Mouse (Mus musculus) adrenal gland, postnatal 25 days (tissue): ENCODE results near the gene Cblc. TPM values are rescaled to one million over a fixed set of nuclear protein-coding genes. Genes with fewer than 3 reads are reported as not detected.

Source experiments
- DNase-seq: peaks from one replicate; pipeline ENCODE4 v3.0.0; 2021; ENCODE audit warnings: mixed read lengths
- total RNA-seq: library from RNA; stranded (reverse); gene quantifications from 2 replicates; pipeline ENCODE4 v1.2.3, GENCODE M21; 2021

Cblc gene
- total RNA-seq, 1 experiment from 2014 or later: 0.55 TPM

GRCm38 (mm10) chr7:19750217-19751069 lies 46.2 kb downstream of the Cblc start, which contains the start of gene Nectin2:
Gene Nectin2, minus strand, starts transcription at chr7:19750483.
- DNase-seq: peak; percentile 93

- DNase-seq: peak; percentile 98
Observed at GRCm38 (mm10) chr7:19749389-19750216, 47.0 kb downstream of the Cblc start.

- no peak for DNase-seq
Observed at GRCm38 (mm10) chr7:19748219-19749195, 48.1 kb downstream of the Cblc start.

DNA sequence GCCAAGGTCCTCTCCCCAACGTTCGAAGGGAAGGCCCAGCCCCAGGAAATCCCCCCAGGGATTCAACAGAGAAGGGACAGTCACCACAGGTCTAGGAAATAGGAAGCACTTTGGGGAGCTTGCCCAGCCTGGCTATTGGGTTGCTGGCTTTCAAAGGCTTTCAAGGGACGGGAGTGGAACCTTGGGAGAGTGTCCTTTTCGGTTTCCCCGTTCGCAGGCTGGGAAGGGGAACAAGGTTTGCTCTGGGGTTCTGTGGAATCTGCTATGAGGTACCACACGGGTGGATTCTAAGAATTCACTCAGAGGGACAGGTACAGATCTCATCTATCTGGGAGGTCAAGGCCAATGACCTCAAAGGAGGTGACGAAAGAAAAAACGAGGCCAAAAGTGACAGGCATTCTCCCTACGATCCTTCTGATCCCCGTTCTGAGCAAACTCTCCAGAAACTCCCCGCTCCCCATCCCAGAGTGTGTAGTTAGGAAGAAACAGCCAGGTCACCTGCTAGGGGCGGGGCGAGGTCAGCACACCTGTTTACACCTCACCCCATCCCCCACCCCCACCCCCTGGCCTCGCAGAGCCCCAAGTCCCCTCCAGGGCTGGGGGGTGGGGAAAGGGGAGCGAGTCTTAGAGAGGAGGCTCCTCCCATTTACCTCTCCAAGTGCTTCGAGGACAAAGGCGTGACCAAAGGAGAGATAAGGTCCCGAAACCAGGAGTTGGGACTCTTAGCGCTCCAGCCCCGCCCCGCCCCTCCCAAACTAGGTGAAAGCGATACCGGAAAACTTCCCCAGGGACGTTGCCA lies 49.0 kb downstream of the Cblc start:
- DNase-seq: peak; percentile 20

DNA sequence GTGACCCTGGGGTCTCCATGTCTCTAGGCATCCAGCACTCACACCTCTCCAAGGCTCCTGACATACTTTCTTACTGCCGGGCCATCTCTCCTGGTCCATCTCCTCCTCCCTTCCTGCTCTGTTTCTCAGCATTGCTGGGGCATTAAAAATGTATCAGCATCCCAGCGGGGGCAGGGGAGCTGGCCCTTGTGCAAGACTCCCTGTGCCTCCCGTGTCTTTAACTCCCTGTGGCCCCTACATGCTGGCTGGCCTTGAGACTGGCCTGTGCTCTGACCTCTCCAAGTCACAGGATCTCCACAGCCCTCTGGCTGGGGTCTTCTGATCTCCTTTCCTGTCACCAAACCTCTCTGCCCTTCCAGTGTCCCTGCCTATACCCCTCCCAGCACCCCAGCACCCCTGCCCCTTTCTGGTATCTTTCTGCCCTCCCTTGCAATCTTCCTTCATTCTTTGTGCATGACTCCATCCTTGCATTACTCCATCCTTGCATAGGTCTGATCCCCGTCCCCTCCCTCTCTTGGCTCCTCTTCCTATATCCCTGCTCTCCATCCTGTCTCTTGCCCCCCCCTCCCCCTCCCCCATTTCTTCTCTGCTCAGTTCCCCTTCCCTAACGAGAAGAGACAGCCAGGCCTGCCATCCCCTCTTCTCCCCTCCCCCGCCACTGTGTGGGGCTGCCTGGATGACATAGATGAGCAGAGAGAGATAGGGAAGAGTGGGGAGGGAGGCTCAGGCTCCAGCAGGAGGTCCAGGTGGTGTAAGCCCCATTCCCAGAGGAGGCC lies 50.0 kb downstream of the Cblc start:
- DNase-seq: no peak

DNA sequence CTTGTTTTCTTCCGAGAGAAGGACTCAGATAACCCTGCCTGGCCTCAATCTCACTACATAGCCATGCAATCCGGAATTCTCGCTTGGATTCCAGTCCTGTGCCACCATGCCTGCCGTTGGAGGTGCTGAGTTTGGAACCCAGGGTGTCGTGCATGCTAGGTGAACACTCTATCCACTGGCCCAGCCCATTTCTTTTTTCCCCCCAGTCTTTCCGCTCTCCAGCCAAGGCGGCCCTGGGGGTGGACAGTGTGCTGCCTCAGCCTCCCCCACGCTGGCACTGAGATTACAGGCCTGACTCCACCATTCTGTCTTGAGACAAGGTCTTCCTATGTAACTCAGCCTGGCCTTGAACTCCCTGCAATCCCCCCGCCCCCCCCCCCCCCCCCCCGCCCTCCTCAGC lies 50.6 kb downstream of the Cblc start:
- DNase-seq: no peak

DNA sequence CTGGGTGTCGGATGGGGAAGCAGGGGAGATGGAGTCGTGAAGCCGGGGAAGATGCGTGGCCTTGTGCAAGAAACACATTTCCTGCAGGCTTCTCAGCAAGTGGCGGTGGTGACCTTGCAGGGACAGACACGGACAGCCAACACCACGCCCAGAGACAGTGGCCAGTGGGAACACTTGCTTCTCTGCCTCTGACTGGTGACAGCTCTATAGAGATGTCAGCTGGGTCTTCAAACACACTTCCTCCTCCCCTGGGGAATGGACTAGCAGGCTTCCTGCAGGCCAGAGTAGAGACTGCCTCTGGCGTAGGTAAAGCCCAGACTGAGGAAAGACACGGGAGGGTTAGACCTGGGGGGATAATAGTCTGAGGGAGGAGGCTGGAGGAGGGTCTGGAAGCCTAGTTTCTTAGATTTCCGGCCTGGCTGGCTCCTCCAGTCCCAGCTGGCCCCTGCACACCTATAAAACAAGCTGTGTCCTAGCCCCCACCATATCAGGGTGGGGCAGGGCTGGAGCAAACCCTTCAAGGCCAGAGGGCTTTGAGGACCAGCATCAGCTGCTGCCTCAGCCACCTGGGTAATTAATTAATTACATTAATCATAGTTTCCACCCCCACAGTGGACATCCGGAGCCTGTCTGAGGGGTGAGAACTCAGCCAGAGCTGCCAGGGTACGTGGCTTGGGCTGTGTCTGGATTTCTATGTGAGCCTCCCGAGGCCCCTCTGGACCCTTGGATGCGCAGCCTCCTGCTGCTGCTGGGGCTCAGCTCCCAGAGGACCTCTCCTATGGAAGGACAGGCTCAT lies 51.8 kb downstream of the Cblc start:
- peak; percentile 63 for DNase-seq

- no peak for DNase-seq
Observed at GRCm38 (mm10) chr7:19743791-19744190, 52.8 kb downstream of the Cblc start.

DNA sequence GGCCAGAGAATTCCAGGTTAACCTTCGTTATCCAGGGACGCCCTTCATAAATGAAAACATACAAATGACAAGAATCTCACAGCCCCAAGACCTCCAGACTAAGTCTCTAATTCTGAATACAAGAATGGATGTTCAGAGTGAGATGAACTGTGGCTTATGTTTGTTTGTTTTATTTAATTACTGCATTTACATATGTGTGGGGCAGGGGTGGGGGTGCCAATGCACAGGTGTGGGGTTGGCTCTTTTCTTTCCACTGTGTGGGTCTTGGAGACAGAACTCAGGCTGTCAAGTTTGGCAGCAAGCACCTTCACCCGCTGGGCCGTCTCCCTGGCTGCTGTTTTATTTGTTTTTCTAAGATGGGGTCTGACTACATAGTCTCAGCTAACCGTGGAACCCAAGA lies 54.1 kb downstream of the Cblc start:
- DNase-seq: no peak

DNA sequence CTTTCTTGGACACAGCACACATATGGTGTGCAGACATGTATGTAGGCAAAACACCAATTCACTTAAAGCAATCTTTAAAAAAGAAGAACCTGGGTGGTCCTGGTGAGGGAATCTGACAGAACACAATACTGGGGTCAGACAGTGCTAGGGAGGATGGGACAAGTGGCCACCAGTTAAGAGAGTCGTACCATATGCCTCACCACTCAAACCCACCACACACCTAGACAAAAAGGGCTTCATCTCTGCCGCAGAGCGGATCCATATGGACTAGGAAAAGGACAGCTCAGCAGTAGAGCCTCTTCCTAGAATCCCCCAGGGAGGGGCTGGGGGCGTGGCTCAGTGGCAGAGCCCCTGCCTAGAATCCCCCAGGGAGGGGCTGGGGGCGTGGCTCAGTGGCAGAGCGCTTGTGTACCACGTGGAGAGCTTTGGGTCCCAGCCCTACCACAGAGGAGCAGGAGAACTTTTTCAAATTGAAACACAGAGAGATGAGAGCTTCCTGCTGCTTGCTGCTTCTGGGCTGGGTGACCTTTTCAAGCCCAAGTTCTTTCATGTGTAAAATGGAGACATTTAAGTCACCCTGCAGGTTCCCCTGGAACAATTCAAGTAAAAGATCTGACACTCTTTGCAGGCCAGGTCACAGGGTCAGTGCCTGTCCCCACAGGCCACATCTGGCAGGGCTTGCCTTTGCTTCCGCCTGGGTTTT lies 55.1 kb downstream of the Cblc start:
- peak; percentile 32 for DNase-seq

- DNase-seq: peak; percentile 40
Observed at GRCm38 (mm10) chr7:19740269-19740668, 56.3 kb downstream of the Cblc start.

GRCm38 (mm10) chr7:19738771-19739170 lies 57.8 kb downstream of the Cblc start:
- DNase-seq: no peak

DNA sequence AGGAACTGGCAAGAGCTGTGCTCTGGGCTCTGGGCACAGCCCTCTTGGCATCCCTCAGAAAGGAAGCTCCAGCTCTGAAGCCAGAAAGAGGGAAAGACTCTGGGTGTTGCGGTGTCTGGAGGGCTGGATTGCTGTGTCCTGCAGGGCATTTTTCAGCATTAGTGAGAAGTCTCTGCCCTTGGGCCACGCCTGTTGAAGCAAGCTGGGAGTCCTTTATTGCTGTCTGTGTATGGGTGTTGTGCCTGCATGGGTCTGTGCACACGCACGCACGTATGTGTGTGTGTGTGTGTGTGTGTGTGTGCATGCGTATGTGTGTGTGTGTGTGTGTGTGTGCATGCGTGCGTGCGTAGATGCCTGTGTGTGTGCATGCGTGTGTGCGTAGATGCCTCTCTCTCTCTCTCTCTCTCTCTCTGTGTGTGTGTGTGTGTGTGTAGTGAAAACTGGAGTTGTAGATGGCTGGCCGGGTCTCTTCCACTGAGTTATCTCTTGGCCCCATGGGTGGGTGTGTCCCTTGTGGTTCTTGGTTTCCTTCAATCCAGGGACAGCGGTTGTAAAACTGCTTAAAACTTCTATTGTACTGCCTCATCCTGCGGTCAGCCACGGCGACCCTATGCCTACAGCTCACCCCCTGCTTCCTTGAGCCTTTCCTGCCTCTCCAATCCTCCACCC lies 60.1 kb downstream of the Cblc start:
- DNase-seq: no peak

- DNase-seq: no peak
Observed at GRCm38 (mm10) chr7:19734178-19734666, 62.4 kb downstream of the Cblc start.
